ENCODE assay signal across 9 mouse cellular contexts in the genomic region with DNA sequence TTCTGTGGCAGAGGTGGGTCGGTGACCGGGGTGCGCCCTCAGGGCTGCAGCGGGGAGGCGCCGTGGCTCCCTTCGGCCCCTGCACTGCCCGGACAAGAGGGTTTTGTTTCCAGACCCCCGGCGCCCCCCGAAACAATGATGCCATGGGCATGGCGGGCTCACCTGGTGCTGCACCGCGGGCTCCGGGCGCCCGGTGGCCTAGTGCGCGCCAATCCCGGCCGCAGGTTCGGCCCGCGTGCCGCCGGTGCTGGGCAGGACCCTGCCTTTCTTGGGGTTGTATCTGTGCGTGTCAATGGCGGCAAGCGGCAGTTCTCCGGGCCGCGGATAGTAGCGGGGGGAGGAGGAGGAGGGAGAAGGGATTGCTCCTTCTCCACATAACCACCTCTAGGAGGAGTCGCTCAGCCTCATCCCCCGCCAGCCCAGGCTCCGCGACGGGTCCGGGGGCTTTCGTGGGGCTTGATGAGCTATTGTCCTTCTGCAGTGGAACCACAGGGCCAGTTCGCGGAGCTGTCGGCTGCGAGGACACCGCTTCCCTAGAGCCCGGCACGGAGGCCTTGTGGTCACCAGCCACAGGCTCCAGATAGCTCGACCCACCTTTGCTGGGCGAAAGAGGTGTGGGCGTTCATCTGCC. TPM values are rescaled to one million over a fixed set of nuclear protein-coding genes. Genes with fewer than 3 reads are reported as not detected.
DNase-seq lines count a peak whose midpoint lies in the region; TF ChIP-seq lines count a peak whose summit lies in the region.
"Had no signal": no experiment of that assay in that cellular context is flagged by ENCODE, and none has a peak within 500 bp of the region (broad histone marks: within the 10 kb centered on the region; RNA-seq: fewer than 3 reads in every experiment).

H2afy2 (minus strand) TSS at position 527 of the 631 bp plus-strand sequence.

- intact Hi-C loops in heart, postnatal 36 days (cut with DNase I): no loop called here

- H3K4me1 ChIP-seq in cerebellum, adult 2 months (ENCODE audit: control insufficient read depth, insufficient read depth, low read length): no peaks in the 10 kb centered on the region; the same call in 1 of the 2 replicates

- peak; percentile 75 for DNase-seq in ES-CJ7 (ENCODE audit: low read depth, low spot score)
- DNase-seq in cerebellum, adult 2 months: peak; percentile 86 to 87
- peak; percentile 84 for DNase-seq in forelimb bud, embryonic 11.5 days (ENCODE audit: low read depth, low spot score)
- DNase-seq in heart, postnatal 36 days: peak; percentile 51 to 61
- DNase-seq in layer of hippocampus, adult 8-10 months (ENCODE audit: low spot score in 2 of 2): peak; percentile 55 to 59
- peak; percentile 24 to 60 for DNase-seq in lung, adult 18-20 months
- peak; percentile 58 for DNase-seq in ovary, postnatal 10 days (ENCODE audit: low spot score)
- DNase-seq in urinary bladder, postnatal 14 days (ENCODE audit: low spot score): peak; percentile 63

- H3K4me3 ChIP-seq in cerebellum, adult 2 months (replicated peaks; ENCODE audit: insufficient read depth, low read depth, low read length): peak within 1 kb of the TSS; percentile 64

- TF ChIP-seq POLR2A in cerebellum, adult 2 months (IDR thresholded peaks at IDR 0.05; ENCODE audit: borderline replicate concordance, insufficient read depth, low read length): 0 out of 2 replicates have a peak, but pooled peaks have one; percentile 27

- 0 out of 2 replicates have a peak, but pooled peaks have one; percentile 30 for TF ChIP-seq CTCF in cerebellum, adult 2 months (IDR thresholded peaks at IDR 0.05; ENCODE audit: borderline replicate concordance, insufficient read depth, low read depth, low read length)

- H3K27me3 ChIP-seq in cerebellum, adult 2 months (ENCODE audit: control insufficient read depth, insufficient read depth, low read length): no peaks in the 10 kb centered on the region

- H3K27ac ChIP-seq in cerebellum, adult 2 months (ENCODE audit: insufficient read depth, low read length): peak within 1 kb of the TSS; percentile 97

- under 1% methylated on average over 50 of the region's 50 CpGs for WGBS in cerebellum, adult 2 months

RNA-seq across cellular contexts. Expression of gene H2afy2, which starts in this region (rescaled TPM):
- 20.8 and 23.0 TPM in 2 replicates for polyA plus RNA-seq in cerebellum, adult 2 months (2012; rRNA removed)
- total RNA-seq in heart, postnatal 36 days (2021): 1 to 10 TPM; 3.6 to 5.7 TPM
- total RNA-seq in layer of hippocampus, adult 8-10 months (2022): 10 to 100 TPM; 12.5 to 15.2 (median 13.3) TPM
- total RNA-seq: MEL had no signal

Comparison
In these comparisons a context has a peak if more than half of its experiments do, and no peak if none do; other contexts are left out.
1. Peak in every context shown above with its lines: DNase-seq, H3K4me3 ChIP-seq and H3K27ac ChIP-seq.